Mouse (Mus musculus) E14TG2a.4 (cell line): ENCODE results near the gene Hexim1.

Experiments used
- CTCF ChIP-seq: conservative IDR thresholded peaks from 2 replicates; pipeline ENCODE4 v1.5.1; 2014; ENCODE audit warnings: low read length
- NANOG ChIP-seq: IDR thresholded peaks from 2 replicates; pipeline ENCODE4 v1.6.1; 2014; ENCODE audit warnings: borderline replicate concordance, low read length, mixed read lengths
- POU5F1 ChIP-seq: IDR thresholded peaks from 2 replicates; pipeline ENCODE4 v1.6.1; 2014; ENCODE audit warnings: low read length, borderline replicate concordance

DNA sequence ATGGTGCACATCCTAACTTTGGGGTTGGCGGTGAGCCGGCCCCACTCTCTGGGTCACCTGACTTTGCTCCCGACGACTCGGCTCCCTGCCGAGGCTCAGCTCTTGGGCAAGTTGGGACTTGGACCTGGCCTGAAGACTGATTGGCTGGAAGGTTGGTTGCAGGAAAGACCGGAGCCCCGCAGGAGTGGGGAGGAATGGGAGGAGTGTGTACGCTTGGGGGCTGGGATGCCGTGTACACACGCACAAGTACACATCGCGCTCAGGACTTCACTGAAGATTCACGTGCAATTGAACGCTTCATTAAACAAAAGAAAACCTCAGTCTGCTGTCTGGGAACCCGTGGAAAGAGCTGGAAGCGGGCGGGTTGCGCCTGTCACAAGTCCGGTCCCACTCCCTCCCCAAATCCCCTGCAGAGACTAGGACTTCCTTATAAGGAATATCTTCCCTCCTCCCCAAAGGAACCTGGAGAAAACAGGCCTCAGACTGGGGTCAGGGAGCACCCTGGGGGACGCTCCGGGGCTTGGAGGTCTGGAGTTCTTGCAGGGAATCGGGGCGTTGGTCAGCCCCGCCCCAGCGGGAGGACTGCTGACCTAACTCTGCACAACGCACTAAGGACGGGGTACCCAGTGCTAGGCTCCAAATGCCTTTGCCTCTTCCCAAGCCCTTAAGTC is 4.0 kb upstream of the Hexim1 start:
- TF ChIP-seq CTCF = no peak
- TF ChIP-seq NANOG = no peak
- no peak for TF ChIP-seq POU5F1
